Mouse (Mus musculus) right cerebral cortex, postnatal 4 days (tissue): ENCODE measurements around the gene Olfr498.

Experiments used
- DNase-seq: peaks from one replicate; pipeline ENCODE4 v3.0.0-alpha.2; 2022

Gene Olfr498

GRCm38 (mm10) chr7:108465026-108465425 is at the start of gene Olfr498:
TSS of gene Olfr498 (plus strand) at chr7:108465326.
- no peak for DNase-seq

GRCm38 (mm10) chr7:108420121-108420520 is 45.0 kb upstream of the Olfr498 start, which contains the start of gene Olfr497:
TSS of gene Olfr497 (plus strand) at chr7:108420421.
- no peak for DNase-seq
